Mouse (Mus musculus) forebrain, postnatal 0 days (tissue): ENCODE measurements at regions not wholly inside any gene's neighbourhood (a gene's known extent, or its start where the extent isn't known, plus 50 kb on each side); places are given as distances from the start of the nearest gene placed in this dataset.

ENCODE experiments used
- ATAC-seq: fragments of 200-750 bp; cut with Nextera tagmentation; 2 replicates; pipeline ENCODE4 v1.8.0; 2017; ENCODE audit warnings: mild to moderate bottlenecking, moderate library complexity
- DNase-seq: peaks from one replicate; pipeline ENCODE4 v3.0.0-alpha.2; 2015
- H3K27ac ChIP-seq: fragments of 300-500 bp; sonication (generic); 2 replicates; pipeline ENCODE4 v1.5.1; 2014; ENCODE audit warnings: low read depth, mild to moderate bottlenecking, antibody characterized with exemption, low read length, moderate library complexity, mixed read lengths
- H3K27me3 ChIP-seq: fragments of 300-500 bp; sonication (generic); 2 replicates; pipeline ENCODE4 v1.6.1; 2014; ENCODE audit warnings: mild to moderate bottlenecking, low read length, mixed read lengths; ENCODE audit not compliant: insufficient read depth
- H3K36me3 ChIP-seq: fragments of 300-500 bp; sonication (generic); 2 replicates; pipeline ENCODE4 v1.6.1; 2014; ENCODE audit warnings: mild to moderate bottlenecking, moderate library complexity; ENCODE audit not compliant: insufficient read depth
- H3K4me1 ChIP-seq: fragments of 300-500 bp; sonication (generic); 2 replicates; pipeline ENCODE4 v1.6.1; 2014; ENCODE audit warnings: antibody characterized with exemption; ENCODE audit not compliant: insufficient read depth
- H3K4me2 ChIP-seq: fragments of 300-500 bp; sonication (generic); 2 replicates; pipeline ENCODE4 v1.6.1; 2014; ENCODE audit warnings: low read depth, mild to moderate bottlenecking, moderate library complexity
- H3K4me3 ChIP-seq: fragments of 300-500 bp; sonication (generic); 2 replicates; pipeline ENCODE4 v1.5.1; 2014; ENCODE audit warnings: low read depth, low read length, mixed read lengths
- H3K9ac ChIP-seq: fragments of 300-500 bp; sonication (generic); 2 replicates; pipeline ENCODE4 v1.6.1; 2014; ENCODE audit warnings: mild to moderate bottlenecking
- H3K9me3 ChIP-seq: fragments of 300-500 bp; sonication (generic); 2 replicates; pipeline ENCODE4 v1.6.1; 2016; ENCODE audit warnings: low read length
- CTCF ChIP-seq: sonication (generic); IDR thresholded peaks from 2 replicates; pipeline ENCODE4 v1.5.1; 2016; ENCODE audit warnings: antibody characterized with exemption, control low read depth, low read depth
- WGBS: fragments of 180-500 bp; shearing (Covaris S2); extraction: QIAGEN DNeasy Blood & Tissue Kit; methylation state at CpG from one replicate; pipeline ENCODE4 v1.1.7; 2014; 5-methylcytosine and 5-hydroxymethylcytosine counted together

- Histone ChIP-seq H3K36me3 (no peaks in the 10 kb centered on the region), H3K27ac (no peak overlapping the region), H3K9ac (no peak overlapping the region), H3K4me3 (no peak overlapping the region), H3K4me2 (no peak overlapping the region), H3K9me3 (no peaks in the 10 kb centered on the region), H3K27me3 (no peaks in the 10 kb centered on the region), H3K4me1 (no peaks in the 10 kb centered on the region)
- peak; percentile 82 for ATAC-seq
- 65% methylated on average over 4 of the region's 4 CpGs for WGBS
- no peak for TF ChIP-seq CTCF
- peak; percentile 34 for DNase-seq
Observed at GRCm38 (mm10) chr15:7725505-7725904, 85.1 kb upstream of the Gdnf start.

- Histone ChIP-seq H3K27me3 (no peaks in the 10 kb centered on the region), H3K9me3 (no peaks in the 10 kb centered on the region), H3K36me3 (no peaks in the 10 kb centered on the region), H3K9ac (no peak overlapping the region), H3K4me1 (no peaks in the 10 kb centered on the region), H3K27ac (no peak overlapping the region), H3K4me2 (no peak overlapping the region), H3K4me3 (no peak overlapping the region)
- 92% methylated on average over 4 of the region's 4 CpGs for WGBS
- DNase-seq (no peak), ATAC-seq (no peak)
- no peak for TF ChIP-seq CTCF
Observed at GRCm38 (mm10) chr15:7747586-7747985, 63.1 kb upstream of the Gdnf start.

GRCm38 (mm10) chr15:7750441-7750840 is 60.2 kb upstream of the Gdnf start:
- WGBS, result 91% methylated on average over 5 of the region's 5 CpGs
- DNase-seq (no peak), ATAC-seq (no peak)
- Histone ChIP-seq H3K27me3 (no peaks in the 10 kb centered on the region), H3K4me1 (no peaks in the 10 kb centered on the region), H3K4me3 (no peak overlapping the region), H3K9me3 (no peaks in the 10 kb centered on the region), H3K36me3 (no peaks in the 10 kb centered on the region), H3K4me2 (no peak overlapping the region), H3K27ac (no peak overlapping the region), H3K9ac (no peak overlapping the region)
- no peak for TF ChIP-seq CTCF
